Mouse (Mus musculus) liver, adult 2 months (tissue): ENCODE results near the gene Knop1.

Source experiments
- CTCF ChIP-seq: fragments of 200-500 bp; IDR thresholded peaks from 2 replicates; pipeline ENCODE4 v1.5.1; 2011; ENCODE audit warnings: low read depth, low read length, control low read depth
- POLR2A ChIP-seq: fragments of 200-500 bp; IDR thresholded peaks from 2 replicates; pipeline ENCODE4 v1.6.1; 2011; ENCODE audit warnings: low read length, control low read depth; ENCODE audit not compliant: insufficient read depth; ENCODE audit errors: extremely low read depth

DNA sequence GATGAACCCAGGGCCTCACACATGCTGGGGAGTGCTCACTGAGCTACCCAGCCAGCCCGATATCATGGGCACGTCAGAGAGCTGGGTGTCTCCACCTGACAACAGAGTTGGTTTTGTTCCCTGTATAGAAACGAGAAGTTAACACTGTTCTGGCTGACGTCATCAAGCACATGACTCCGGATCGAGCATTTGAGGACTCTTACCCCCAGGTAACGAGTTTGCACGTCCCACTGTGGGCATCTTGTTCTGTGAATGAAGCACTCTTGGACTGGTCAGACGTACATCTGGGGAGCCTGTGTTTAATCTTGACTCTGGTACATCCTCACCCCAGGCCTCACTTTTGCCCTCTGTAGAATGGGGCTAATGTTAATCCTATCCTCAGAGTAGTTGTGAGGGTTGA lies 59.2 kb downstream of the Knop1 start:
- TF ChIP-seq POLR2A, result no peak
- TF ChIP-seq CTCF, result no peak
